Mouse (Mus musculus): ENCODE results near the gene Zscan18.
A peak's percentile ranks its signal among the peaks of the same experiment; 100 is the strongest.
"Not testable (repeated sequence)": the region's sequence is repeated elsewhere in the genome, so short reads cannot be mapped to it uniquely, and the experiment has no call there.

The Zscan18 gene

DNA sequence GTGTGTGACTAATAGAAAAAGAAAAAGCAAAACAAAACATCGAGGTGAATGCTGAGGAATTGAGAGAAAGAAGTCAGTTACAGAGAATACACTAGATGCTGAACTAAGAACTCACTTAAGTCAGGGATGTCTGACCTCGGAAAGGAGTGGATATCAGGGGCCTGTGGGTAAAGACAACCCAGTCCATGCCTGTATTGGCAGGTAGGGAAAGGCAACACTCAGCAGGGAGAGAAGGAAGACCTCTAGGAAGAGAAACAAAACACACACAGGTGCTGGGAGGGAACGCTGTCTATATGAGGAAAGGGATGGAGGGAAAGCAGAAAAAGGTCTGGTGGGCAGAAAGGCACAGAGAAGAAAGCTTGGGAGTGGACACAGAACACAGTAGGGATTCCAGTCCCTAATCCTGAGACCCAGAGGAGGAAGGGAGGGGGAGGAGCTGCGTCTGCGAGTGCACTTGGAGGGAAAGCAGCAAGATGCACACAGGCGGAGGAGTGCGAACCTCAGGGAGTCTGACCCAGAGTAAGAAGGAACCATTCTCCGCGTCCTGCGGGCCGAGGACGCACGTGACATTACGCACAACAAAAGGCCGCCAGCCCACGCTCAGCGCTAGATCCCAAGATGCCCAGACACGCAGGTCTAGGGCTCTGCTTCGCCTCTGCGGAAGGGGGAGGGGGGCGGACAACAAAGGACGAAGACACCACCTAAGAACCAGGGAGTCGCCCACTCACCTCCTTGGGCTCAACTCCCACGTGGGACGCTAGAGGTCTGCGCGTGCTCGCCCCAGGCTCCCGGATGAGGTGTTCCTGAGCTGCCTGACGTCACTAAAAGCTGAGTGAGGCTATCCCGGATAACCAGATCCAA, at the start of gene Zscan18:
Gene Zscan18, minus strand, starts transcription at position 770 of the 861 bp plus-strand sequence.
- DNase-seq: peak; percentile 53 to 63

DNA sequence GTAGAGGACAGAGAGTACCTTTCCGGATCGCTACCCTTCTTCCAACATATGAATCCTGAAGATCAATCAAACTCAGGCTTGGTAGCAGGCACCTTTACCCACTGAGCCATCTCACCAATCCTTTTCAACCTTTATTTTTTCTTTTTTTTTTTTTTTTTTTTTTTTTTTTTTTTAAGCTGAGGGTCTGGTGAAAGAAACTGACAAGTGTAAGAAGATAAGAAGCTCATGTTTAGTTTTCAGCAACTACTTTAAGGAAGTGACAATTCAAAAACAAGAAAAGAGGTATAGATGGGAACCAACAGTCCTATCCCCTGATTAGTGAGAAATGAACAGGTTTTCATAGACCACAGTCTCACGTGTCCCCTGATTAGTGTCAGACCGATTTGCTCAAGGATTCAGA, 32.3 kb upstream of the Zscan18 start:
- DNase-seq: no peak

DNA sequence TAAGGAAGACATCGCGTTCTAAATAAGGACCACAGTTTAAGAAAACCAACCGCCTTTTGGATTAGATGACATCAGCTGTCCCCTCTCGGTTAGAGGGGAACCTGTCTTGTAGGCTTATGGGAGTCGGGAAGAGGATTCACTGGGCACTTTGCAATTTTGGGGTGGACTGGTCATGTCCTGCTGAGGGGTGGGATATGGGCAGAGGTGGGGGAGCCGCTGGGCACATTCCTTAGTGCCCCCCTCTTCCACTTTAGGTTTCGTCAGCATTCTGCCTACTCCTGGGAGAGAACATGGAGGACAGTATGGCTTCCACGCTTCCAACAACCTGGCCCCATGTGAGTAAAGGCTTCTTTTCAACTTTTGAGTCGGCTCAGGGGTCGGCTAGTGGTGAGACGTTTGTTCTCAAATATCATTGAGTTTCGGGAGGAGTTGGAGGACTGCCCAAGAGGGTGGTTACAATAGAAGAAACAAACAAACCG, 31.8 kb upstream of the Zscan18 start:
- DNase-seq: peak in 1 of 2 experiments; percentile 22

DNA sequence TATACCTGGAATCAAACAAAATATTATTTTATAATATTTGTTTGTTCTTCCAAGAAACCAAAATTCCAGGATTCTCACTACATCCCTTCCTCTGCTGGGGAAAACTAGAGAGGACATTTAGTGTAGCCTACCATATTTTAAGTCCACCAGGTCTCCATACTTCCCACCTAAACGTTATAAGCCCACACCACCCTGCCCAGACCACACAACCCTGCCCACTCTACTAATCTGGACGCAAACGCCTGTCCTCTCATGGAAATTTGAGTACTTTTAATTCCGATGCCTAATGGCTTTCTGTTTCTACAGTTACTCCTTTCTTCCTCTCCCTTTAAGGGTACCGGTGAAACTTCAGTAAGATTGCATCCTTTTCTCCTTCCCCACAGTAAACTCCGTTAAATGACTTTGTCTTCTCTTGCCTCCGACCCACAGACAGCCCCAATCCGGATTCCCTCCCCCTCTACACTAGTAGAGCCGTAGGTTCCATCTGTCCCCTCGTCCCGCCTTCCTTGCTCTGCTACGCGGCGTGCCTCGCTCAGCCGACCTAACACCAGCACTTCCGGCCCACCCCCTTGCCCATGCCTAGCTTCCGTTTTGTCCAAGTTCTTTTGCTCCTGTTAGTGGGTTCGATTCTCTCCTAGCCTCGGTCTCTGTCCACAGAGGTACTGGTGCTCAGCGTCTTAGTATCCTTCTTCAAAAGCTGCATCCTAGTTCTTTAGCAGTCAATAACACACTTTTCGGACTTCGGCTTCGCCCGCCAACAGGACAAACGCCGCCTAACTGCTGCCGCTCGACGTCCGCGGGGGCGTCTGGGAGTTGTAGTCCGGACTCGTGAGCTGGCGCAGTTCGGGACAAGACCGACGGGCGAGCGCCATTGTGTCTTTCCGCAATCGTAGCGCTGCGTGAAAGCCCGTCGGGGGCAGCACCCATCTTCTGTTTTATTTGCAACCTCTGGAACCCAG, 31.0 kb upstream of the Zscan18 start, which contains the start of gene Zfp110:
Gene Zfp110, plus strand, starts transcription at position 600 of the 959 bp plus-strand sequence.
- peak; percentile 92 to 93 for DNase-seq

DNA sequence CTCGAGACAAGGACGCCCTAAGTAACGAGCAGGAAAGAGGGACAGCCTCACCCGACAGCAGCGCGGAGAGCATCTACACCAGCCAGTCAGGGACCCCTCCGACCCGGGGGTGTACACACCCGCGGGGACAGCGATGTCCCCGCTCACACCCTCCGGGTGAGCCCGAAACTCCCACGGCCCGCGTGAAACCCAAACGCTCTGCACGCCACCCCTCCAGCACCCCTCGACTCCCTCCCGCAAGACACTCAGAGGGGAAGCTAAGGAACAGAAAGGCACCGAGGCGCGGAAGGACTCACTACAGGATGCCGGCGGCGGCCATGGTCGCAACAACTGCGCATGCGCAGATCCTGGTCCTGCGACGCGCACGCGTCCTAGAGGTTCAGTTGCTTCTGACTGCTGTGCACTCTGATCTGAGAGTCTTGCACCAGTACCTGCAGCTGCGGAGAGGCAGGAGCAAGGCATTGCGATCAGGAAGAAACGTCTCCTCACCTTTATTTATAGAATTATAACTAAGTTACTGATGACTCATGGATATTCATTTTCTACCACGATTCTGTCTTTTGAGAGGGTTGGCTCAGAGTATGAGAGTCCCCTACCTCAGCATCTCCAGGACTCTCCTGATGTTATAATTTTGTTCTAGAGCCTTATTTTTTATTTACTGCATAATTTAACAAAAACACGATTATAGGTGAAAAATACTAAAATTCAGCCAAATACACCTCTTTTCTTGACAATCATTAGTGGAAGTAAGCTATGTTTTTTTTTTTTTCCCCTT, 15.3 kb upstream of the Zscan18 start, which contains the start of gene Zfp329:
Gene Zfp329, minus strand, starts transcription at position 338 of the 775 bp plus-strand sequence.
- peak; percentile 88 to 90 for DNase-seq

DNA sequence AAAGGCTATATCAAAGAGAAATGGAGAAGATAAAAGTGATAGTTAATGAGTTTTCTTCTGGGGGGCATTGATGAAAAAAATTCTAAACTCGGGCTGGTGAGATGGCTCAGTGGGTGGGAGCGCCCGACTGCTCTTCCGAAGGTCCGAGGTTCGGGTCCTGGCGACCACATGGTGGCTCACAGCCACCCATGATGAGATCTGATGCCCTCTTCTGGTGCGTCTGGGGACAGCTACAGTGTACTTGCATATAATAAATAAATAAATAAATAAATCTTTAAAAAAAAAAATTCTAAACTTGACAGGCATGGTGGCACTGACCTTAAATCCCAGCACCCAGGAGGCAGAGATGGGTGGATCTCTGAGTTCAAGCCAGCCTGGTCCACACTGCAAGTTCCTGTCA, 12.1 kb upstream of the Zscan18 start:
- no peak for DNase-seq

DNA sequence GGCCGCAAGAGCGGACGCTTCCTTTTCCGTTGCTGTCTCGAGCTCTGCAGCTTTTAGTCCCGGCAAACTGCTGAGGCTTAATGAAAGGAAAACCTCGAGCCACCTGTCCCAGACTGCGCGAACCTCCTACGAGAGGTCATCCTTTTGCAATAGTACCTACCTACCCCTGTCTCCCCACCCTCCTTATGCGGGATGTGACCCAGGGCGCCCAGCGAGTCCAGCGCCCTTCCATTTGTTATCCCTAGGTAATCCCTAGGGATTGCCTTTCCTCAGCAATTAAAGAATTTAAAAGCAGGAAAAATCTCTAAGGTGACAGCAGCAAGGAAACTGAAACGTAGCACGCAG, 264 bp upstream of the Zscan18 start:
- DNase-seq: no peak

DNA sequence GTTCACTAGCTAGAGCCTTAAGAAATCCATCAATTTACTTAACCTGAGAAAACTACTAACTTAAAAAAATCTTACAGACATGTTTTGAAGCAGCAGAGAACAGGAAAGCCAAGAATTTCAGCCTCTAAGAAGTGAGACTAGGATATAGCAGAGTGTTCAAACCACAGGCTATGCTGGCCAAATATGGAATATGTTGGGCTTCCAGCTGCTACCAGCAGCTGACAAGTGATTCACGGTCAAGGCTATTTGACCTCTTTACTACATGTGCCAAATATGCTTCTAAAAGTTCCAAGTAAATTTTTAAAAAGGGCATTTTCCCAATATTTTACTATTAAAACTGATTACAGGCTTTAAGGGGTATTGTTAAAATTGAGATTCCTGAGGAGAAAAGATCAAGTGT, 3.9 kb downstream of the Zscan18 start:
- no peak for DNase-seq

DNA sequence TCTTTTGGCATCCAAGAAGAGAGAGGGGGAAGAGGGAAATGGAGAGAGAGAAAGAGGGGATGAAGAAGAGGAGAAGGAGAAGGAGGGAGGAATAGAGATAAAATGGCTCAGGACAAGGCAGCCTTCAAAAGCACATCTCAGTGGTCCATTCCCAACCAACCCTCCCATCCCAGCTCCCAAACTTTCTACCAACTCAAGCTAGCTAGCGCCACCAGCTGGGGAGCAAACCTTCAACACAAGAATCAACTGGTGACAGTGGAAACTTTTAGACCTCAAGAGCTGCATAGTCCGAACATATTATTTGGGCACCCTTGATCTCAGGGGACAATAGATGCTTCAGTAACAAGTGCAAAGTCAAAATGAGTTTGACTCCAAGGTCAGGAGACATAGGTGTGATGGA, 5.5 kb downstream of the Zscan18 start:
- DNase-seq: no peak

DNA sequence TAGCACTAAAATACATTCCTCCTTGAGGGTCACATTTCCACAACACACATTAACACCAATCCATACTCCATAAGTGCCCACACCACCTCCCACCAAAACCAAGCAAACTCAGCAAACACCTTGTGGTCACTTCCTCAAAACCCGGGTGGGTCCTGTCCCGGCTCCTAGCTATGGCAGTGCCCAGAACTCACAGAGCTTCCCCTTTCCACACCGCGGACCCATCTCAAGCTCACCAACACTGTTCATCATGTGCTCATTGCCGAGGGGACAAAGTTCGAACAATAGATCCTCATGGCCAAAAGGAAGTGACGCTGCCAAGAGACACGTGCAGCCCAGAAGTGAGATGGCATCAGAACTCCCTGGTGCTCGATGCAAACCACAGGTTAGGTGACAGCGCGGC, 10.8 kb downstream of the Zscan18 start:
- not testable (repeated sequence) for DNase-seq

DNA sequence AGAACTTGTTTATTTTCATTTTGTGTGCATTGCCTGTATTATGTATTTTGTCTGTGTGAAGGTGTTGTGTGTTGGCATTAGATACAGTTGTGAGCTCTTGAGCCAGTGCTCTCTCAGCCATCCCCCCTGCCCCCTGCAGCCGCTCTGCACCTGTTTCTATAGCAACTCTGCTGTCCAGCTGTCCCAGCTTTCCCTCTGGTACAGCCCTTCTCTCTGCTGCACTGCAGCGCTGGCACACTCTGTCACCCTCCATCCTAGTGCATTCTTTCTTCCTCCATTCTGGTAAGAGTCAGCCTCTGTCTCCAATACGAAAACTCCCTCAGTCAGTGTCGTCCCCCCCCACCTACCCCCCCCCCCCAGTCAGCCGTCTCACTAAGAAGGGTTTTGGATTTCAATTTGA, 15.4 kb downstream of the Zscan18 start:
- no peak for DNase-seq

DNA sequence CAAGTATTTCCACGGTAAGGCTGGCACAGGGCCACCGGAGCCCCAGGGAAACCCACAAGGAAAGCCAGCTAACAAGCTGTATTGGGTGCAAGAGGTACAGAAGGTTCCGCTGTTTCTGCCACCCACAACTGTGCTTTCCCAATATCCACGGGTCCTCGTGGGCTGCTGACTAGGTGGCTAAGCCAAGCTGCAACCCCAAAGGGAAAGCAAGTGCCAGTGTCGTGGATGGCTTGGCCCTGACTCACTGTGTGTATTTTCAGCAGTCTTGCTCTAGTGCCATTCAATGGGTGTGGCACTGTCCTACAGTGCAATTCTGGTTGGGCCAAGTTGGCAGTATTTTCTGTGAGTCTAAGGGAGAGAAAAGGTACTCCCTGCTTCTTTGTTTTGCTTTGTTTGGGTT, 16.1 kb downstream of the Zscan18 start:
- DNase-seq: no peak

DNA sequence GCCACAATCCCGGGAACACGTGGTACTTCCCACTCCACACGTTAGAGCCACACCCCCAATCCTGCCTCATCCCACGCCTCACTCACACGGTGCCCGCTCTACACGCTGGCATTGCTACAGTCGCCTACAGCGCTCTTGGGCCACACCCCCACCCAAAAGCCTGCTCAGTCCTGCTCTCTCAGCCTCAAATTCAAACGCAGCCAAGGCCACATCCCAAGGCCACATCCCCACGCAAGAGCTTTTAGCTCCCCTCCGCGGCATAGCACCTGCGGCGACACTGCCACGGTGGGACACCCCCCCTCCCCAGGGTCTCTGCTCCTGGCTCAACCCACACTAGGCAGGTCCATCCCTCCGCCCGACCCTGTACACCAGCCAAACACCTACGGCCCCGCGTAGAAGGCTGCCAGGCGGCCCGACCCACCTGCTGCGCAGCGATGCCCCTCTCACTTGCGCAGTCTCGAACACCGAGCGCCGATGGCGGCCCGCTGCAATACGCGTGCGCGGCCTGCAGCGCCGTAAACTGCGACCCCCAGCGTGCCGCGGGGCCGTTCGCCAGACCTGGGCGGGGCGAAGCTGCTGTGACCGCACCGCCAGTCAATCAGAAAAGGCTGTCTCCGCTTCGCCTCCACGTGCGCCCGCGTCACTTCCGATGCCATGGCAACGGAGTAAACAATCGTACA, 23.1 kb downstream of the Zscan18 start:
- DNase-seq: peak; percentile 59 to 77

DNA sequence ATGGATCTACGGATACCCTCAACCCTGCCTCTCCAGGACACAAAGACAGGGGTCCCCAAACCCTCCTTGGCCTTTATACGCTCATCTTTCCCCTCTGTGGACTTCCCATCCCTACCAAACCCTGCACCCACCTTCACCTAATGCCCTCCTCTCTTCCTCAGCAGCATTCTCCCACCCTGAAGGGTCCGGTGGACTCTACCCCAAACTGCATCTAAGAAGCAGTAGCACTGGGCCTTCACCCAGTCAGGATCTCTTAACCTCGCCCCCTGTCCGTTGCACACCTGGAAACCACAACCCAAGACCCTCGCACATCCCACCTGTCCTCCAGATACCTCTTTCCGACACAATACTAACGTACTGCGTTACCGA, 23.7 kb downstream of the Zscan18 start:
- DNase-seq: no peak

DNA sequence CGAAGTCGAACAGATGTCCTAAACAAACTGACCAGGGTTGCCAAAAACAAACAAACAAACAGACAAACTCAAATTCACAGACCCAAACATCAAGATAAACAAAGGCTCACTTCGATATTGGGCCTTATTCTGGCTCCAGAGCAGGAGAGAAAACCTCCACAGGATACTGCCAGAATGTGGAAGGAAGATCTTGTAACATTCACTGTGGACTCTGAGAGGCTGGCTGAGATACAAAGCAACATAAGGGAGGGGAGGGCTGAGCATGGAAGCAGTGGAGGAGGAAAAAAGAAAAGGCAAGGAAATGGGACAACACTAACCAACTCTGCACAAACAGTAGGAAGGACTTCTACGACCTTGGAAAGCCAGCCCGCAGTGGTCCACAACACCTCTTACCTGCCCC, 24.3 kb downstream of the Zscan18 start:
- DNase-seq: no peak

DNA sequence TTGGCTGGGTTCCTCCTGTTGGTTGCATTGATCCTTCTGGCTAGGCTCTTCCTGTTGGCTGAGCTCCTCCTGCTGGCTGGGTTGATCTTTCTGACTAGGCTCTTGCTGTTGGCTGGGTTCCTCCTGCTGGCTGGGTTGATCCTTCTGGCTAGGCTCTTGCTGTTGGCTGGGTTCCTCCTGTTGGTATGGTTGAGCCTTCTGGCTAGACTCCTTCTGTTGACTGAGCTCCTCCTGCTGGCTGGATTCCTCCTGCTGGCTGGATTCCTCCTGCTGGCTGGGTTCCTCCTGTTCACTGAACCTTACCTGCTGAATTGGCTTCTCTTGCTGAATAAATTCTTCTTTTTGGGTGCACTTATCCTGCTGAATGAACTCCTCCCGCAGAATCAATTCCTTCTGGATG, 28.8 kb downstream of the Zscan18 start:
- peak in 1 of 2 experiments; percentile 16 for DNase-seq

DNA sequence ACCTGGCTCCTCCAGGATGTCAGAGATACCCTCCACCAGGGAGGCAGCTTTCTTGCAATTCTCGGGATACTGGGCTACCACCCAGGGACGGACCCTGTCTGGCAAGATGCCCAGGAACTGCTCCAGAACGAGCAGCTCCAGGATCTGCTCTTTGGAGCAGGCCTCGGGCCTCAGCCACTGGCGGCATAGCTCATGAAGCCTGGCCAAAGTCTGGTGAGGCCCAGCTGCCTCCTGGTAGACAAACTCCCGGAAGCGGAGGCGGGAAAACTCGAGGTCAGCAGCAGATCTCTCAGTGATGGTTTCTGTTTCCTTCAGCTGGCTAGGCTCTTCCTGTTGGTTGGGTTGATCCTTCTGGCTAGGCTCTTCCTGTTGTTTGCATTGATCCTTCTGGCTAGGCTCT, 29.3 kb downstream of the Zscan18 start:
- no peak for DNase-seq

DNA sequence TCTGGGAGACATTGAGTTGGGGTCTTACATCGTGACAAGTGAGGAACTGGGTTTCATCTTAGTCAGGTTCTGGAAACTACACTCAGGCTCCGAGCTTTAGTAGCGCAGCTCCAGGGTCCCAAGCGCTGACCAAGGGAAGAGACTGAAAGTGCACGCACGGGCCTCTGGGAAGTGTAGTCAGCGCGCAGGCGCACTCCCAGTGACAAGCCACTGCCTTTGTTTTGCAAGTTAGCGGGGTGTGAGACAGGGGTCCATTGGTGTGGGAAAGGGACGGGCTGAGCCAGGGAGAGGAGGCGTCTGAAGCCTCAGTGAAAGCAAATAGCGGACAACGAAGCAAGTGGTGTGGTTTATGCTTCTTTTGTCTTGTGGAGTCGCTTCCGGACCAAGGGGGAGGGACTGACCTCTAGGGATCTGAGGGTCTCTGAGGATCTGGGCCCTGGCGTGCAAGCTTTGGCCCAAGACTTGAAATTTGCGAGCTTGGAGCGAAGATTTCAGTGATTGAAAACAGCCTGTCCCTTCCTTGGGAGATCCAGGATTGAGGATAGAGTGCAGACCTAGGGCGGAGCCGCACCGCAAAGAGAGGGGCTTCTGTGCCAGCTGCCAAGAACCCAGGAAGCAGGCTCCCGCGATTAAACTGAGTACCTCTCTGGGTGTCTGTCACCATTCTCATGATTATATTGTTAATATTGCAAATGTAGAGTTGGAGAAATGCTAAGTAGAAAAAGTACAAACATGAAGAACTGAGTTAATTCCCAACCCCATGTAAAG, 53.8 kb downstream of the Zscan18 start:
- DNase-seq: no peak

DNA sequence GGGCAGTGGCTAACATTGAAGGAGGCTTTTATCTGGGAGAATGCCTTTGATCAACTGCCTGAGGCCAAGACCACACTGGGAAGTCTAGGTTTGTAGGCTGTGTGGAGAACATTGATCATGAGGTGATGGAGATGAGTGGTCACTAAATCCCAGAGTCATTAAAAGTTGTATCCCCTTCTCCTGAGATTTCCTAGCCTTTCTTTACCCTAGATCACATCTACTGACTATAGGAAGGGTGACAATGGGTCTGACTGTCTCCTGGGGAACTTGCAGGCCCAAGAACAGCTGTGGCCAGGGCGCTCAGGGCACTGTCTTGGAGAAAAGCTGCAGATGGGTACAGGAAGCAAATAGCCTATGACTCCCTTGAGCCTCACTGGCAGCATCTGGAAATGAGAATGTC, 68.5 kb downstream of the Zscan18 start, which contains the start of gene Vmn2r56:
Gene Vmn2r56, minus strand, starts transcription at position 101 of the 400 bp plus-strand sequence.
- DNase-seq: no peak
